Mouse (Mus musculus) heart, postnatal 0 days (tissue): ENCODE results near the gene Gm45233.

ENCODE experiments used
- CTCF ChIP-seq: IDR thresholded peaks from 2 replicates; pipeline ENCODE4 v1.5.1; 2016; ENCODE audit warnings: antibody characterized with exemption, control low read depth, low read depth
- EP300 ChIP-seq: IDR thresholded peaks from 2 replicates; pipeline ENCODE4 v1.6.1; 2016; ENCODE audit warnings: antibody characterized with exemption, low read depth

DNA sequence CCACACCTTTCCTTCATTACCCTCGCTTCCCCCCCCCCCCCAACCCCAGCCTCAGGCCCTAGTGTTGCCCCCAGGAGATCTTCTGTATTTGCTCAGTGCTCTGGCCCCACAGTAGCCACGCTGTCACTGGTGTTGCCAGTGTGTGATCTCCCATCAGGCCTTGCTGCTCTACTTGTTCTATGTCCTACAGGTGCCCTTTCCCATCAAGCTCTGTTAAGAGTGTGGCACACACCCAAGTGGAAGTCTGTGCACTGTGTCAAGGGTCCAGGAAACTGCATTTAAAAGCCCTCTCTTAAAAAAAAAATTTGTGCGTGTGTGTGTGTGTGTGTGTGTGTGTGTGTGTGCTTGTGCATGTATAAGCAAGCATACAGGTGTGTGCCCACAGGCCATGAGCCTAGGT is 4.3 kb downstream of the Gm45233 start:
- TF ChIP-seq CTCF (no peak), EP300 (no peak)
